Mouse (Mus musculus): ENCODE measurements around the gene Epb41l4b. TPM values are rescaled to one million over a fixed set of nuclear protein-coding genes. Genes with fewer than 3 reads are reported as not detected.
A peak's percentile ranks its signal among the peaks of the same experiment; 100 is the strongest.

Epb41l4b gene
- polyA plus RNA-seq, 1 experiment from 2014 or later, result 10.3 TPM

DNA sequence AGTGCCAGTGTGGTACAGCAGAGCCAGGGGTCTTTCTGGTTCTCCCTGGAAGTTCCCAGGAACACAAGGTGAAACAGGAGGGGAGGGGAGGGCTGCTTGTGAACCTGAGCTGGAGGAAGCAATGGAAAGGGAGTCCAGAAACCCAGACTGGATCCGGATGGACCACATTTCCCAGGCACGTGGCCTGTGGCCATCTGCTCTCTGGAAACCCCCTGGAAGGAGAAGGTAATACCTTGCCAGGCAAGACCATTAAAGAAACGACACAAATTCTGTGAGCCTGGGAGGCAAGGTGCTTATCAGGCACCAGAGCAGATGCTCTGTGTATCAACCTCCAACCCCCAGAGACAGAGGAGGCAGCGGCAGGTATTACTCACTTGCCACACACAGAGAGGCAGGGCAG is 8.7 kb downstream of the Epb41l4b start:
- H3K4me1 ChIP-seq (ENCODE audit: insufficient read depth, low read depth, low read length), result no peaks in the 10 kb centered on the region
- no peaks in the 10 kb centered on the region for H3K36me3 ChIP-seq (ENCODE audit: insufficient read depth, low read length)
- ATAC-seq, result no peak
- H3K9me3 ChIP-seq (ENCODE audit: low read length), result no peaks in the 10 kb centered on the region
- no peak for DNase-seq (ENCODE audit: low spot score)
- no peak overlapping the region for H3K27ac ChIP-seq (ENCODE audit: low read length)
- no peak overlapping the region for H3K4me2 ChIP-seq (replicated peaks; ENCODE audit: low read depth, low read length)
- no peak overlapping the region for H3K9ac ChIP-seq (replicated peaks; ENCODE audit: low read depth)
- H3K4me3 ChIP-seq (ENCODE audit: low read depth, low read length), result no peak overlapping the region
- 48% methylated on average over 4 of the region's 4 CpGs for WGBS
- no peak for TF ChIP-seq EP300 (IDR thresholded peaks at IDR 0.05)
- no peak for TF ChIP-seq CTCF (IDR thresholded peaks at IDR 0.05)
- H3K27me3 ChIP-seq (replicated peaks; ENCODE audit: insufficient read depth, low read length), result no peaks in the 10 kb centered on the region

DNA sequence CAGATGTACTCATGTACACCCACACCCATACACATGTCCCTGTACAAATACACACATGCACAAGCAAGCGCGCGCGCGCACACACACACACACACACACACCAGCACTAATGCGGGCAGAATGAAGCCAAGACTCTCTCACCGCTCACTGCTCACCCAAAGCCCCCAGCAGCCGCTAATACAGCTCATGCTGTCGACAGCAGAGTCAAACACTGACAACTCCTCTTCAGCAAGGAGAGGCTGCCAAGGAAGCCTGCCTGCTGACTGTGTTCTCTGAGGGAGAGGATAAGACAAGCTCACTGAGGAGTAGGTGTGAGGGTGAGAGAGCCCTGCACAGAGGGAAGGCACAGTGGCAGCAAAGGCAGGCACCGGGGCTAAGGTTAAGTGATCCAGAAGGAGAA is 11.4 kb downstream of the Epb41l4b start:
- no peak for ATAC-seq
- Histone ChIP-seq H3K4me1 (ENCODE audit: insufficient read depth, low read depth, low read length) (no peaks in the 10 kb centered on the region), H3K27me3 (replicated peaks; ENCODE audit: insufficient read depth, low read length) (no peaks in the 10 kb centered on the region), H3K27ac (ENCODE audit: low read length) (no peak overlapping the region), H3K4me3 (ENCODE audit: low read depth, low read length) (no peak overlapping the region), H3K9ac (replicated peaks; ENCODE audit: low read depth) (no peak overlapping the region), H3K9me3 (ENCODE audit: low read length) (no peaks in the 10 kb centered on the region), H3K36me3 (ENCODE audit: insufficient read depth, low read length) (no peaks in the 10 kb centered on the region), H3K4me2 (replicated peaks; ENCODE audit: low read depth, low read length) (no peak overlapping the region)
- WGBS, result 74% methylated on average over 10 of the region's 10 CpGs
- no peak for DNase-seq (ENCODE audit: low spot score)
- TF ChIP-seq CTCF (IDR thresholded peaks at IDR 0.05) (no peak), EP300 (IDR thresholded peaks at IDR 0.05) (no peak)

DNA sequence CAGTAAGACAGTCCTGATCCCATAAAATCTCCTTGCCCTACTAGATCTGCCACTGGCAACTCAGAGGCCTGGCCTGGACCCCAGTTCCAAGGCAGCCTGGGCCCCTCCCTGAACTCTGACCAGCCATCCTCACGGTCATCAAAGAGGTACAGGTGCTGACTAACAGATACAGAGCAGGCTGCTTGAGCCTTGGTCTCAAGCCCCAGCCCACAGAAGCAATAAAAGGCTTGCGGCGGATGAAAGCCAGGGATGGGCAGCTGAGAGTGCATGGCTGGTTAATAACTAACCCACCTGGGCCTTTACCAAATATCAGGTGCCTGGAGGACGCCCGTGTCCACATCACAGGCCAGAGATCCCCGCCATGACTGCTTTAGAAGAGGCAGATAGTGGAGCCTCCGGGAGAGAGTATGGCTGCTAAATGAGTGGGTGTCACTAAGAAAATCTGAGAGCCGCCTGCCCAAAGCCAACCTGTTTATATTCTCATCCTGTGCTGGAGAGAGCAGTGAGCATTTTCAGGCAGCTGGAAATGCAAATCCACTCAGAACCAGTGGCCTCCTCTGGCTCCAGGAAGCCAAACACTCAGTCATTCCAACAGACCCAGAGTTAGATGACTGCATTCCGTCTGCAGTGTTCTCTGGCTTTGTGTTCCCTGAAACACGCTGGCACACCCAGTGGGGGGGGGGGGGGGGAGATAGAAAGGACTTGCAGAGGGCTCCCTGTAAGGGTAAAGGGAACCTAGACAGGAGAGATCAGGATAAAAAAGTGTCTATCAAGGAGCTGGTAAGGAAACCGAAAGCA is 13.3 kb downstream of the Epb41l4b start:
- Histone ChIP-seq H3K27ac (ENCODE audit: low read length) (peak overlapping the region; percentile 45), H3K4me1 (ENCODE audit: insufficient read depth, low read depth, low read length) (no peaks in the 10 kb centered on the region), H3K9ac (replicated peaks; ENCODE audit: low read depth) (no peak overlapping the region), H3K9me3 (ENCODE audit: low read length) (no peaks in the 10 kb centered on the region), H3K4me2 (replicated peaks; ENCODE audit: low read depth, low read length) (0 out of 2 replicates have a peak overlapping the region, but pooled peaks have one; percentile 6), H3K36me3 (ENCODE audit: insufficient read depth, low read length) (no peaks in the 10 kb centered on the region), H3K27me3 (replicated peaks; ENCODE audit: insufficient read depth, low read length) (no peaks in the 10 kb centered on the region), H3K4me3 (ENCODE audit: low read depth, low read length) (no peak overlapping the region)
- no peak for TF ChIP-seq CTCF (IDR thresholded peaks at IDR 0.05)
- no peak for TF ChIP-seq EP300 (IDR thresholded peaks at IDR 0.05)
- ATAC-seq (peak; percentile 88), DNase-seq (ENCODE audit: low spot score) (peak; percentile 66)
- 56% methylated on average over 11 of the region's 11 CpGs for WGBS

DNA sequence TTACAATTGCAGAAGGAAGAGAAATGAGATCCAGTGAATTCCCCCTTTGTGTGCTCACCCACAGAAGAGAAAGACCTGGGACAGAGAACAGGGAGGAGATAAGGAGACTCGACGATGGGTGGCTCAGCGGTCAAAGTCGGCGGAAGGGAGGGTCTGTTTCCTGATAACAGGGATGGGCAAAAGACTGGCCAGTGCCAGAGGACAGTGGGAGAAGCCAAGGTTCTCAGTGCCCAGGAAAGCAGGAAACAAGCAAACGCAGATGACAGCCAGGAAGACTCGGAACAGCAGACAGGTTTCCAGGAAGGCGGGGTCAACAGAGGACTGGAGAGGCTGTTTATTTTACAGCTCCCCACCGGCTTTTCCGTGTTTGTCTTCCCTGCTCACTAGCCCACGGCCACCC is 20.2 kb downstream of the Epb41l4b start:
- WGBS, result 17% methylated on average over 11 of the region's 11 CpGs
- H3K27ac ChIP-seq (ENCODE audit: low read length), result no peak overlapping the region
- H3K36me3 ChIP-seq (ENCODE audit: insufficient read depth, low read length), result no peaks in the 10 kb centered on the region
- DNase-seq (ENCODE audit: low spot score), result peak; percentile 35
- H3K9ac ChIP-seq (replicated peaks; ENCODE audit: low read depth), result no peak overlapping the region
- H3K4me1 ChIP-seq (ENCODE audit: insufficient read depth, low read depth, low read length), result peaks cover 8% of the 10 kb centered on the region; the same call in 1 of the 2 replicates
- no peak overlapping the region for H3K4me2 ChIP-seq (replicated peaks; ENCODE audit: low read depth, low read length)
- H3K27me3 ChIP-seq (replicated peaks; ENCODE audit: insufficient read depth, low read length), result no peaks in the 10 kb centered on the region
- H3K9me3 ChIP-seq (ENCODE audit: low read length), result no peaks in the 10 kb centered on the region
- no peak for TF ChIP-seq CTCF (IDR thresholded peaks at IDR 0.05)
- TF ChIP-seq EP300 (IDR thresholded peaks at IDR 0.05), result peak; percentile 37; the same call in 1 of the 2 replicates
- peak; percentile 67 for ATAC-seq
- H3K4me3 ChIP-seq (ENCODE audit: low read depth, low read length), result no peak overlapping the region

DNA sequence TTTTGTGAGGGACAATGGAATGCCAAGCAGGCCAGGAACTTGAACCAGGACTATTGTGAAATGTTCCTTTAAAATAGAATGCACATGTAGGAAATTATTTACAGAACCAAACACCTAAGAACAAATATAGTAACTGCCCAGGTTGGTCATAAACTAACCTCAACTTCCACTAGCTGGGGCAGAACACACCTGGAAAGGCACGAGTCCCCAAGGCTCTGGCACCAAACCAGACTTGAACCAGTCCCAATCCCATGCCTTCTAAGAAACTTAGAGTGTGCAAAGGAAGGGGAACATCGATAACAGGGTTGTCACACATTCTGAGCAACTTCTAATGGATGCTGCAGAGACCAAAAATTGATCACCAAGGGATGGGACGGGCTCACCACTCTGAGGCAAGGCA is 21.1 kb downstream of the Epb41l4b start:
- no peak overlapping the region for H3K4me2 ChIP-seq (replicated peaks; ENCODE audit: low read depth, low read length)
- ATAC-seq (peak; percentile 27; the same call in 1 of the 2 replicates), DNase-seq (ENCODE audit: low spot score) (peak; percentile 45)
- H3K27ac ChIP-seq (ENCODE audit: low read length), result no peak overlapping the region
- no peaks in the 10 kb centered on the region for H3K27me3 ChIP-seq (replicated peaks; ENCODE audit: insufficient read depth, low read length)
- H3K9ac ChIP-seq (replicated peaks; ENCODE audit: low read depth), result no peak overlapping the region
- H3K36me3 ChIP-seq (ENCODE audit: insufficient read depth, low read length), result no peaks in the 10 kb centered on the region
- H3K4me1 ChIP-seq (ENCODE audit: insufficient read depth, low read depth, low read length), result peaks cover 8% of the 10 kb centered on the region; the same call in 1 of the 2 replicates
- 74% methylated on average over 3 of the region's 3 CpGs for WGBS
- TF ChIP-seq CTCF (IDR thresholded peaks at IDR 0.05) (no peak), EP300 (IDR thresholded peaks at IDR 0.05) (peak; percentile 42; the same call in 1 of the 2 replicates)
- no peaks in the 10 kb centered on the region for H3K9me3 ChIP-seq (ENCODE audit: low read length)
- no peak overlapping the region for H3K4me3 ChIP-seq (ENCODE audit: low read depth, low read length)

DNA sequence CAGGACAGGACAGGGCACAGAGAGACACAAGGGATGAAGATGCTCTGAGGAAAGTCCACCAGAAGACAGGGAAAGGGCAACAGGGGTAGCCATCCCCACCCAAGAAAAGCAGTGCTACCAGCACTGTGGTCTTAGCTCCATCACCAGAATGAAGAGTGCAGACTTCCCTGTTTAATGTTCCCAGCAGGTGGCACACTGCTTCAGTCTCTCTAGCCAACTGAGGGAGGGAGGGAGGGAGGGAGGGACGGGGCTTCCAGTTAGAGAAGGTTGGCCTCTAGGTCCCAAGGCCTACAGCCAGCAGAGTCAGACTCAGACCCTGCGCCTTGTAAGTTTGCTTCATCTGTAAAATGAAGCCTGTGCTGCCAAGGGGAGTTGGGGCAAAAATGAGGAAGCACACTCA is 22.7 kb downstream of the Epb41l4b start:
- DNase-seq (ENCODE audit: low spot score), result peak; percentile 63
- ATAC-seq, result peak; percentile 43
- no peaks in the 10 kb centered on the region for H3K36me3 ChIP-seq (ENCODE audit: insufficient read depth, low read length)
- H3K27me3 ChIP-seq (replicated peaks; ENCODE audit: insufficient read depth, low read length), result no peaks in the 10 kb centered on the region
- WGBS, result 34% methylated on average over 2 of the region's 2 CpGs
- peaks cover 8% of the 10 kb centered on the region; the same call in 1 of the 2 replicates for H3K4me1 ChIP-seq (ENCODE audit: insufficient read depth, low read depth, low read length)
- H3K9ac ChIP-seq (replicated peaks; ENCODE audit: low read depth), result no peak overlapping the region
- no peak overlapping the region for H3K4me3 ChIP-seq (ENCODE audit: low read depth, low read length)
- H3K27ac ChIP-seq (ENCODE audit: low read length), result no peak overlapping the region
- no peaks in the 10 kb centered on the region for H3K9me3 ChIP-seq (ENCODE audit: low read length)
- H3K4me2 ChIP-seq (replicated peaks; ENCODE audit: low read depth, low read length), result no peak overlapping the region
- TF ChIP-seq CTCF (IDR thresholded peaks at IDR 0.05), result peak; percentile 65
- no peak for TF ChIP-seq EP300 (IDR thresholded peaks at IDR 0.05)

Measured in lung, postnatal 0 days (tissue).